Mouse (Mus musculus): ENCODE measurements at regions not wholly inside any gene's neighbourhood (a gene's known extent, or its start where the extent isn't known, plus 50 kb on each side); places are given as distances from the start of the nearest gene placed in this dataset.

GRCm38 (mm10) chr2:70886831-70887230, 61.3 kb upstream of the Tlk1 start:
- TF ChIP-seq JUND (IDR thresholded peaks at IDR 0.05; ENCODE audit: low read depth, low read length) (no peak), POLR2A (IDR thresholded peaks at IDR 0.05; ENCODE audit: control insufficient read depth in 1 of 2, insufficient read depth in 1 of 2, low read depth in 1 of 2, low read length in 2 of 2, poor library complexity in 1 of 2) (no peak), CTCF (IDR thresholded peaks at IDR 0.05 in 2 of 3, conservative IDR thresholded peaks at IDR 0.05 in 1 of 3; ENCODE audit: control insufficient read depth in 1 of 3, insufficient read depth in 1 of 3, low read depth in 2 of 3, low read length in 3 of 3, poor library complexity in 1 of 3, severe bottlenecking in 1 of 3) (no peak), E2F4 (IDR thresholded peaks at IDR 0.05; ENCODE audit: borderline replicate concordance, low read depth, low read length) (no peak)
